Mouse (Mus musculus) cerebellum, adult 9-11 months (tissue): Measurements from ENCODE around the gene Nfkbil1.

Experiments
- DNase-seq: peaks from one replicate; pipeline ENCODE4 v3.0.0; 2022

Nfkbil1 gene

GRCm38 (mm10) chr17:35234903-35235302 lies 689 bp downstream of the Nfkbil1 start:
- DNase-seq = peak; percentile 68

- peak; percentile 50 for DNase-seq
Observed at GRCm38 (mm10) chr17:35234090-35234489, 1.5 kb downstream of the Nfkbil1 start.

- peak; percentile 45 for DNase-seq
Observed at GRCm38 (mm10) chr17:35233114-35233980, 2.2 kb downstream of the Nfkbil1 start, which contains the start of gene Atp6v1g2. Atp6v1g2 (plus strand) TSS chr17:35233660.

GRCm38 (mm10) chr17:35232659-35233058 lies 2.9 kb downstream of the Nfkbil1 start:
- no peak for DNase-seq

GRCm38 (mm10) chr17:35232043-35232442 lies 3.5 kb downstream of the Nfkbil1 start:
- DNase-seq = peak; percentile 75

- DNase-seq = no peak
Observed at GRCm38 (mm10) chr17:35231022-35231421, 4.6 kb downstream of the Nfkbil1 start.

- no peak for DNase-seq
Observed at GRCm38 (mm10) chr17:35226561-35227046, 9.0 kb downstream of the Nfkbil1 start.

GRCm38 (mm10) chr17:35225456-35225855 lies 10.1 kb downstream of the Nfkbil1 start:
- no peak for DNase-seq

GRCm38 (mm10) chr17:35224641-35225040 lies 11.0 kb downstream of the Nfkbil1 start:
- no peak for DNase-seq

GRCm38 (mm10) chr17:35222299-35222698 lies 13.3 kb downstream of the Nfkbil1 start:
- DNase-seq = no peak

- peak; percentile 21 for DNase-seq
Observed at GRCm38 (mm10) chr17:35220156-35220952, 15.2 kb downstream of the Nfkbil1 start, which contains the start of gene Gm16181. Gm16181 (plus strand) TSS chr17:35220834.

- no peak for DNase-seq
Observed at GRCm38 (mm10) chr17:35219601-35220041, 16.0 kb downstream of the Nfkbil1 start.

- DNase-seq = no peak
Observed at GRCm38 (mm10) chr17:35218516-35219193, 16.9 kb downstream of the Nfkbil1 start.

GRCm38 (mm10) chr17:35213071-35213470 lies 22.5 kb downstream of the Nfkbil1 start:
- no peak for DNase-seq

- DNase-seq = no peak
Observed at GRCm38 (mm10) chr17:35210593-35210992, 25.0 kb downstream of the Nfkbil1 start.

- no peak for DNase-seq
Observed at GRCm38 (mm10) chr17:35209785-35210535, 25.6 kb downstream of the Nfkbil1 start.

GRCm38 (mm10) chr17:35205380-35205769 lies 30.2 kb downstream of the Nfkbil1 start:
- DNase-seq = no peak

- DNase-seq = no peak
Observed at GRCm38 (mm10) chr17:35204494-35205379, 30.9 kb downstream of the Nfkbil1 start, which contains the start of gene Lta. Lta (minus strand) TSS chr17:35205351.

GRCm38 (mm10) chr17:35202442-35202841 lies 33.1 kb downstream of the Nfkbil1 start:
- DNase-seq = no peak

- DNase-seq = no peak
Observed at GRCm38 (mm10) chr17:35201787-35202186, 33.8 kb downstream of the Nfkbil1 start, which contains the start of gene Tnf. Tnf (minus strand) TSS chr17:35202007.

- DNase-seq = no peak
Observed at GRCm38 (mm10) chr17:35201128-35201527, 34.5 kb downstream of the Nfkbil1 start.
